Mouse (Mus musculus) G1E (cell line): ENCODE data around the gene Chad. TPM values are rescaled to one million over a fixed set of nuclear protein-coding genes. Genes with fewer than 3 reads are reported as not detected.
A peak's percentile ranks its signal among the peaks of the same experiment; 100 is the strongest.

ENCODE experiments used
- ATAC-seq: 2 replicates; pipeline ENCODE4 v1.8.0; 2016; ENCODE audit warnings: mild to moderate bottlenecking; ENCODE audit not compliant: insufficient number of reproducible peaks, poor library complexity, low FRiP score, severe bottlenecking; ENCODE audit errors: extremely low read depth
- DNase-seq: peaks from one replicate; pipeline ENCODE4 v3.0.0; 2012; ENCODE audit warnings: low spot score
- H3K27me3 ChIP-seq: 2 replicates; pipeline ENCODE4 v1.6.1; 2012; ENCODE audit warnings: mild to moderate bottlenecking, low read length, inconsistent platforms; ENCODE audit not compliant: insufficient read depth
- H3K36me3 ChIP-seq: replicated peaks from 2 replicates; pipeline ENCODE3; 2012; ENCODE audit warnings: mild to moderate bottlenecking, inconsistent platforms
- H3K4me1 ChIP-seq: 2 replicates; pipeline ENCODE4 v1.6.1; 2012; ENCODE audit warnings: low read depth, low read length, inconsistent platforms, mixed read lengths; ENCODE audit not compliant: insufficient read depth
- H3K4me3 ChIP-seq: 2 replicates; pipeline ENCODE4 v1.5.1; 2012; ENCODE audit warnings: low read depth, mild to moderate bottlenecking, inconsistent platforms, low read length, moderate library complexity, mixed read lengths
- H3K9me3 ChIP-seq: replicated peaks from 2 replicates; pipeline ENCODE4 v1.6.1; 2012; ENCODE audit warnings: inconsistent platforms
- CTCF ChIP-seq: IDR thresholded peaks from 2 replicates; pipeline ENCODE4 v1.5.1; 2012; ENCODE audit warnings: low read depth, low read length, inconsistent platforms, mixed read lengths
- GATA1 ChIP-seq: IDR thresholded peaks from 2 replicates; pipeline ENCODE4 v1.6.1; 2012; ENCODE audit warnings: borderline replicate concordance, low read length, inconsistent platforms, mixed read lengths
- GATA2 ChIP-seq: IDR thresholded peaks from 2 replicates; pipeline ENCODE4 v1.6.1; 2012; ENCODE audit warnings: low read depth, low read length, inconsistent platforms, borderline replicate concordance
- POLR2AphosphoS5 ChIP-seq: IDR thresholded peaks from 2 replicates; pipeline ENCODE4 v1.6.1; 2012; ENCODE audit warnings: low read depth, low read length, inconsistent platforms; ENCODE audit not compliant: insufficient replicate concordance
- TAL1 ChIP-seq: conservative IDR thresholded peaks from 2 replicates; pipeline ENCODE4 v1.6.1; 2012; ENCODE audit warnings: low read depth, low read length, inconsistent platforms, mixed read lengths
- polyA plus RNA-seq: library from polyadenylated mRNA; stranded (reverse); fragments of >175 nt; gene quantifications from 2 replicates; pipeline ENCODE4 v1.2.3, GENCODE M21; 2012
- total RNA-seq, 2 experiments: library from RNA; stranded (forward) in 1 of 2; stranded (reverse) in 1 of 2; fragments of 200-1000 nt in 1 of 2; fragments of >200 nt in 1 of 2; fragmentation: Nextera tagmentation in 1 of 2; gene quantifications; 2 replicates each; pipeline ENCODE4 v1.2.3; 2014 to 2017

The Chad gene
- total and polyA plus RNA-seq, 3 experiments = 0.11 TPM; not detected in 2

- Histone ChIP-seq H3K4me3 (peak overlapping the region; percentile 74), H3K9me3 (no peaks in the 10 kb centered on the region), H3K4me1 (peaks cover 23% of the 10 kb centered on the region), H3K27me3 (peaks cover 8% of the 10 kb centered on the region; the same call in 1 of the 2 replicates), H3K36me3 (peaks cover 31% of the 10 kb centered on the region)
- DNase-seq (peak; percentile 54), ATAC-seq (no peak)
- TF ChIP-seq GATA1 (no peak), POLR2AphosphoS5 (no peak), CTCF (no peak), GATA2 (no peak), TAL1 (no peak)
Measured at GRCm38 (mm10) chr11:94548041-94548784, 16.6 kb upstream of the Chad start.

GRCm38 (mm10) chr11:94548888-94549690 is 15.8 kb upstream of the Chad start, which contains the start of gene Rsad1:
TSS of gene Rsad1 (minus strand) at chr11:94549255.
- TF ChIP-seq CTCF (peak; percentile 74), TAL1 (no peak), POLR2AphosphoS5 (no peak), GATA1 (no peak), GATA2 (no peak)
- ATAC-seq (peak; percentile 84), DNase-seq (peak; percentile 89)
- Histone ChIP-seq H3K36me3 (peaks cover 22% of the 10 kb centered on the region), H3K27me3 (peaks cover 8% of the 10 kb centered on the region; the same call in 1 of the 2 replicates), H3K4me1 (peaks cover 23% of the 10 kb centered on the region), H3K4me3 (peak within 1 kb of the TSS; percentile 74), H3K9me3 (no peaks in the 10 kb centered on the region)

- ATAC-seq = no peak
- DNase-seq = no peak
- TF ChIP-seq POLR2AphosphoS5 (no peak), GATA1 (no peak), TAL1 (no peak), CTCF (no peak), GATA2 (no peak)
Measured at GRCm38 (mm10) chr11:94549691-94550441, 15.0 kb upstream of the Chad start.

GRCm38 (mm10) chr11:94550442-94550744 is 14.5 kb upstream of the Chad start:
- no peaks in the 10 kb centered on the region for H3K9me3 ChIP-seq
- no peak overlapping the region for H3K4me3 ChIP-seq
- DNase-seq (no peak), ATAC-seq (no peak)
- peaks cover 13% of the 10 kb centered on the region for H3K36me3 ChIP-seq
- no peak for TF ChIP-seq POLR2AphosphoS5
- no peak for TF ChIP-seq CTCF
- no peak for TF ChIP-seq GATA1
- no peak for TF ChIP-seq GATA2
- TF ChIP-seq TAL1 = no peak
- H3K27me3 ChIP-seq = peaks cover 8% of the 10 kb centered on the region; the same call in 1 of the 2 replicates
- H3K4me1 ChIP-seq = peaks cover 23% of the 10 kb centered on the region

More at GRCm38 (mm10) chr11:94549691-94550441, 15.0 kb upstream of the Chad start:
- no peaks in the 10 kb centered on the region for H3K9me3 ChIP-seq
- H3K4me1 ChIP-seq = peaks cover 23% of the 10 kb centered on the region
- H3K36me3 ChIP-seq = peaks cover 14% of the 10 kb centered on the region
- peaks cover 8% of the 10 kb centered on the region; the same call in 1 of the 2 replicates for H3K27me3 ChIP-seq
- H3K4me3 ChIP-seq = no peak overlapping the region

- H3K9me3 ChIP-seq = no peaks in the 10 kb centered on the region
- TF ChIP-seq TAL1 (no peak), GATA1 (no peak), POLR2AphosphoS5 (no peak), GATA2 (no peak)
- H3K36me3 ChIP-seq = no peaks in the 10 kb centered on the region
- no peak overlapping the region for H3K4me3 ChIP-seq
- ATAC-seq (no peak), DNase-seq (no peak)
- no peaks in the 10 kb centered on the region for H3K27me3 ChIP-seq
- H3K4me1 ChIP-seq = no peaks in the 10 kb centered on the region
Measured at GRCm38 (mm10) chr11:94558226-94558625, 6.6 kb upstream of the Chad start.

- Histone ChIP-seq H3K4me3 (no peak overlapping the region), H3K4me1 (no peaks in the 10 kb centered on the region), H3K27me3 (peaks cover 30% of the 10 kb centered on the region; the same call in 1 of the 2 replicates), H3K9me3 (no peaks in the 10 kb centered on the region), H3K36me3 (no peaks in the 10 kb centered on the region)
- DNase-seq = no peak
- no peak for TF ChIP-seq GATA2
- no peak for TF ChIP-seq CTCF
- no peak for TF ChIP-seq GATA1
- no peak for TF ChIP-seq POLR2AphosphoS5
- no peak for TF ChIP-seq TAL1
- ATAC-seq = no peak
Measured at GRCm38 (mm10) chr11:94563383-94563782, 1.5 kb upstream of the Chad start.
